Mouse (Mus musculus): ENCODE measurements at regions not wholly inside any gene's neighbourhood (a gene's known extent, or its start where the extent isn't known, plus 50 kb on each side); places are given as distances from the start of the nearest gene placed in this dataset.

- ATAC-seq (replicated peaks; ENCODE audit: extremely low read depth, insufficient read depth, low FRiP score), result no peak
- Histone ChIP-seq H3K36me3 (ENCODE audit: control insufficient read depth, insufficient read depth) (no peaks in the 10 kb centered on the region), H3K9me3 (replicated peaks; ENCODE audit: control insufficient read depth, low read length) (peaks cover 5% of the 10 kb centered on the region), H3K9ac (ENCODE audit: low read length) (no peak overlapping the region), H3K4me3 (ENCODE audit: low read length) (no peak overlapping the region), H3K4me1 (ENCODE audit: control insufficient read depth, insufficient read depth, low read length) (peaks cover 2% of the 10 kb centered on the region; the same call in 1 of the 2 replicates), H3K4me2 (ENCODE audit: low read depth, low read length) (no peak overlapping the region), H3K27me3 (ENCODE audit: control insufficient read depth, insufficient read depth, low read length) (no peaks in the 10 kb centered on the region), H3K27ac (ENCODE audit: low read length) (peak overlapping the region; percentile 24)
- WGBS, result 52% methylated on average over 8 of the region's 8 CpGs
Observed at GRCm38 (mm10) chr8:126646604-126647311, 53.0 kb upstream of the Irf2bp2 start.

GRCm38 (mm10) chr8:126644179-126644578 is 50.4 kb upstream of the Irf2bp2 start:
- no peak for ATAC-seq (replicated peaks; ENCODE audit: extremely low read depth, insufficient read depth, low FRiP score)
- Histone ChIP-seq H3K36me3 (ENCODE audit: control insufficient read depth, insufficient read depth) (no peaks in the 10 kb centered on the region), H3K9me3 (replicated peaks; ENCODE audit: control insufficient read depth, low read length) (peaks cover 5% of the 10 kb centered on the region), H3K4me2 (ENCODE audit: low read depth, low read length) (no peak overlapping the region), H3K27ac (ENCODE audit: low read length) (no peak overlapping the region), H3K9ac (ENCODE audit: low read length) (no peak overlapping the region), H3K4me3 (ENCODE audit: low read length) (no peak overlapping the region), H3K4me1 (ENCODE audit: control insufficient read depth, insufficient read depth, low read length) (peaks cover 2% of the 10 kb centered on the region; the same call in 1 of the 2 replicates), H3K27me3 (ENCODE audit: control insufficient read depth, insufficient read depth, low read length) (no peaks in the 10 kb centered on the region)
- WGBS, result 71% methylated on average over 5 of the region's 5 CpGs

All from heart, embryonic 16.5 days (tissue).